Mouse (Mus musculus) limb, embryonic 12.5 days (tissue): ENCODE data around the gene Olfr1443. TPM values are rescaled to one million over a fixed set of nuclear protein-coding genes. Genes with fewer than 3 reads are reported as not detected.

ENCODE experiments used
- ATAC-seq: fragments of 200-750 bp; cut with Nextera tagmentation; 2 replicates; pipeline ENCODE4 v1.8.0; 2017; ENCODE audit warnings: low read depth, moderate TSS enrichment; ENCODE audit not compliant: insufficient number of reproducible peaks, insufficient read depth, low FRiP score, low TSS enrichment
- H3K27ac ChIP-seq: fragments of 300-500 bp; sonication (generic); 2 replicates; pipeline ENCODE4 v1.5.1; 2016; ENCODE audit warnings: mild to moderate bottlenecking, moderate library complexity
- H3K27me3 ChIP-seq: fragments of 300-500 bp; sonication (generic); 2 replicates; pipeline ENCODE4 v1.6.1; 2016; ENCODE audit warnings: mild to moderate bottlenecking, moderate library complexity
- H3K36me3 ChIP-seq: fragments of 300-500 bp; sonication (generic); 2 replicates; pipeline ENCODE4 v1.6.1; 2016; ENCODE audit warnings: mild to moderate bottlenecking, moderate library complexity
- H3K4me1 ChIP-seq: fragments of 300-500 bp; sonication (generic); replicated peaks from 2 replicates; pipeline ENCODE4 v1.6.1; 2016
- H3K4me2 ChIP-seq: fragments of 300-500 bp; sonication (generic); 2 replicates; pipeline ENCODE4 v1.6.1; 2016; ENCODE audit warnings: mild to moderate bottlenecking, moderate library complexity
- H3K4me3 ChIP-seq: fragments of 300-500 bp; sonication (generic); replicated peaks from 2 replicates; pipeline ENCODE4 v1.5.1; 2016; ENCODE audit warnings: mild to moderate bottlenecking
- H3K9ac ChIP-seq: fragments of 300-500 bp; sonication (generic); replicated peaks from 2 replicates; pipeline ENCODE4 v1.6.1; 2016; ENCODE audit warnings: mild to moderate bottlenecking, moderate library complexity
- H3K9me3 ChIP-seq: fragments of 300-500 bp; sonication (generic); 2 replicates; pipeline ENCODE4 v1.6.1; 2016; ENCODE audit warnings: mild to moderate bottlenecking, moderate library complexity
- WGBS: fragments of 180-500 bp; shearing (Covaris S2); methylation state at CpG from one replicate; pipeline ENCODE4 v1.1.7; 2016; 5-methylcytosine and 5-hydroxymethylcytosine counted together
- polyA plus RNA-seq: library from polyadenylated mRNA; unstranded; fragments of >200 nt; fragmentation: Nextera tagmentation; extraction: Ambion mirVana; gene quantifications from 2 replicates; pipeline ENCODE4 v1.2.1, GENCODE M21; 2016

The Olfr1443 gene
- polyA plus RNA-seq, 1 experiment from 2014 or later, result not detected

DNA sequence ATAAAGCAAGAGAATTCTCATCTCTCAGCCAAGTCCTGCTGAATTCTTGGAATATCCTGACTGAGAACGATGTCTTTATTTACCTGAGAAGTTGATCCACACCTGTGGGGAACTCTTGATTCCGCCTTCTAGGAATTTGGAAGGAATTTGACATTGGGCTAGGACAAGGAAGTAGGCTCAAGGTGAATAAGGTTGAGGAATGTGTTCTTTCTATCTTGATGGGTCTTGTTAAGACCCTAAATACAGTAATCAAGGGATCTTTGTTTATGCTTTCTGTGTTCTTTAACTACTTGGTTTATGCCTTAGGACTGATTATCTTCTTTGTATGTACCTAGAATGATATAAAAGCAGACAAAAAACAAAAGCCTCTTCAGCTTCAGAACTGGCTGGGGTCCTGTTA is 54.0 kb downstream of the Olfr1443 start:
- H3K9ac ChIP-seq, result no peak overlapping the region
- no peak overlapping the region for H3K27ac ChIP-seq
- no peak overlapping the region for H3K4me2 ChIP-seq
- H3K27me3 ChIP-seq, result no peaks in the 10 kb centered on the region
- ATAC-seq, result no peak
- H3K4me3 ChIP-seq, result no peak overlapping the region
- WGBS, result 84% methylated on average over 2 of the region's 2 CpGs
- H3K4me1 ChIP-seq, result no peaks in the 10 kb centered on the region
- no peaks in the 10 kb centered on the region for H3K9me3 ChIP-seq
- H3K36me3 ChIP-seq, result no peaks in the 10 kb centered on the region

Other genes with a start within 250 kb of the Olfr1443 start
- 0.22 and 0.25 TPM in 2 replicates for gene Mpeg1, start 217.3 kb upstream of the Olfr1443 start, polyA plus RNA-seq
- 5.2 and 5.6 TPM in 2 replicates for gene Dtx4, start 176.7 kb upstream of the Olfr1443 start, polyA plus RNA-seq
- 18.4 and 20.2 TPM in 2 replicates for gene Fam111a, start 132.4 kb upstream of the Olfr1443 start, polyA plus RNA-seq
- gene Gm4952, start 78.1 kb upstream of the Olfr1443 start, polyA plus RNA-seq, result not detected in 2 replicates
- not detected in 2 replicates for gene Glyat, start 44.8 kb upstream of the Olfr1443 start, polyA plus RNA-seq
- gene Olfr1442, start 7.7 kb upstream of the Olfr1443 start, polyA plus RNA-seq, result not detected in 2 replicates
- gene Keg1, start 17.7 kb downstream of the Olfr1443 start, polyA plus RNA-seq, result not detected in 2 replicates
- 1.7 and 2.3 TPM in 2 replicates for gene Cntf, start 87.5 kb downstream of the Olfr1443 start, polyA plus RNA-seq
- 16.5 and 17.1 TPM in 2 replicates for gene Zfp91, start 118.0 kb downstream of the Olfr1443 start, polyA plus RNA-seq
- gene Lpxn, start 118.1 kb downstream of the Olfr1443 start, polyA plus RNA-seq, result 0.98 and 1.3 TPM in 2 replicates
- not detected in 2 replicates for gene Gm5244, start 168.6 kb downstream of the Olfr1443 start, polyA plus RNA-seq
- gene Olfr1444, start 179.2 kb downstream of the Olfr1443 start, polyA plus RNA-seq, result not detected in 2 replicates
- gene Olfr1445, start 205.7 kb downstream of the Olfr1443 start, polyA plus RNA-seq, result not detected in 2 replicates
- not detected in 2 replicates for gene Olfr1446, start 215.4 kb downstream of the Olfr1443 start, polyA plus RNA-seq
- gene Olfr1447, start 225.6 kb downstream of the Olfr1443 start, polyA plus RNA-seq, result not detected in 2 replicates
- not detected in 2 replicates for gene Olfr1448, start 246.3 kb downstream of the Olfr1443 start, polyA plus RNA-seq